Mouse (Mus musculus) ES-E14 (cell line): ENCODE data around the gene Trim63. TPM values are rescaled to one million over a fixed set of nuclear protein-coding genes. Genes with fewer than 3 reads are reported as not detected.
A peak's percentile ranks its signal among the peaks of the same experiment; 100 is the strongest.

ENCODE experiments used
- DNase-seq: peaks from one replicate; pipeline ENCODE4 v3.0.0-alpha.2; 2013; ENCODE audit warnings: low read depth, low spot score
- H3K27ac ChIP-seq: 2 replicates; pipeline ENCODE4 v1.5.1; 2012; ENCODE audit warnings: low read depth, mild to moderate bottlenecking, low read length, moderate library complexity, mixed read lengths; ENCODE audit not compliant: poor library complexity, insufficient read depth, severe bottlenecking
- H3K36me3 ChIP-seq: 2 replicates; pipeline ENCODE4 v1.6.1; 2012; ENCODE audit warnings: mild to moderate bottlenecking, low read length, moderate library complexity, mixed read lengths; ENCODE audit not compliant: control insufficient read depth, poor library complexity, insufficient read depth, severe bottlenecking
- H3K4me1 ChIP-seq, 2 experiments: fragments of 150-350 bp in 1 of 2; sonication (generic) in 1 of 2; 2 replicates each; pipeline ENCODE4 v1.6.1; 2012; ENCODE audit warnings: low read length in 2 of 2, mild to moderate bottlenecking in 1 of 2, mixed read lengths in 1 of 2; ENCODE audit not compliant: control insufficient read depth in 2 of 2, insufficient read depth in 2 of 2, poor library complexity in 1 of 2
- H3K4me3 ChIP-seq, 2 experiments: fragments of 150-350 bp in 1 of 2; sonication (generic) in 1 of 2; 2 replicates each; pipeline ENCODE4 v1.5.1; 2012; ENCODE audit warnings: low read length in 2 of 2, low read depth in 1 of 2, mild to moderate bottlenecking in 1 of 2, mixed read lengths in 1 of 2; ENCODE audit not compliant: insufficient read depth in 1 of 2, poor library complexity in 1 of 2, severe bottlenecking in 1 of 2
- H3K9ac ChIP-seq: 2 replicates; pipeline ENCODE4 v1.6.1; 2012; ENCODE audit warnings: low read depth, mild to moderate bottlenecking, low read length, mixed read lengths; ENCODE audit not compliant: poor library complexity, insufficient read depth, severe bottlenecking
- H3K9me3 ChIP-seq: fragments of 150-350 bp; sonication (generic); 2 replicates; pipeline ENCODE4 v1.6.1; 2012; ENCODE audit warnings: low read depth, mild to moderate bottlenecking, low read length; ENCODE audit not compliant: control insufficient read depth, insufficient read depth
- CHD2 ChIP-seq: IDR thresholded peaks from 2 replicates; pipeline ENCODE4 v1.6.1; 2014; ENCODE audit warnings: mild to moderate bottlenecking, low read depth, low read length, inconsistent platforms
- HCFC1 ChIP-seq: IDR thresholded peaks from 2 replicates; pipeline ENCODE4 v1.6.1; 2012; ENCODE audit warnings: low read length, inconsistent platforms, borderline replicate concordance; ENCODE audit not compliant: insufficient read depth
- MAFK ChIP-seq: IDR thresholded peaks from 2 replicates; pipeline ENCODE4 v1.6.1; 2014; ENCODE audit warnings: mild to moderate bottlenecking, low read depth, low read length, inconsistent platforms; ENCODE audit not compliant: insufficient read depth
- ZC3H11A ChIP-seq: IDR thresholded peaks from 2 replicates; pipeline ENCODE4 v1.6.1; 2012; ENCODE audit warnings: low read depth, mild to moderate bottlenecking, inconsistent platforms, low read length, borderline replicate concordance
- ZNF384 ChIP-seq: IDR thresholded peaks from 2 replicates; pipeline ENCODE4 v1.6.1; 2012; ENCODE audit warnings: low read depth, low read length, inconsistent platforms
- in situ Hi-C, 2 experiments: fragments of 600-800 bp; cut with MboI; formaldehyde crosslinking; loops; one replicate each; pipeline ENCODE4 v1.15.1; 2025; ENCODE audit warnings: low sequenced_read_pairs in 2 of 2, inconsistent platforms in 1 of 2; ENCODE audit not compliant: unreplicated experiment in 2 of 2
- total RNA-seq: library from RNA; depleted of rRNA; stranded (reverse); fragments of 300-350 nt; gene quantifications from 2 replicates; pipeline ENCODE4 v1.2.3, GENCODE M21; 2012

Trim63 gene
- total RNA-seq, 1 experiment, result 3.5 TPM

DNA sequence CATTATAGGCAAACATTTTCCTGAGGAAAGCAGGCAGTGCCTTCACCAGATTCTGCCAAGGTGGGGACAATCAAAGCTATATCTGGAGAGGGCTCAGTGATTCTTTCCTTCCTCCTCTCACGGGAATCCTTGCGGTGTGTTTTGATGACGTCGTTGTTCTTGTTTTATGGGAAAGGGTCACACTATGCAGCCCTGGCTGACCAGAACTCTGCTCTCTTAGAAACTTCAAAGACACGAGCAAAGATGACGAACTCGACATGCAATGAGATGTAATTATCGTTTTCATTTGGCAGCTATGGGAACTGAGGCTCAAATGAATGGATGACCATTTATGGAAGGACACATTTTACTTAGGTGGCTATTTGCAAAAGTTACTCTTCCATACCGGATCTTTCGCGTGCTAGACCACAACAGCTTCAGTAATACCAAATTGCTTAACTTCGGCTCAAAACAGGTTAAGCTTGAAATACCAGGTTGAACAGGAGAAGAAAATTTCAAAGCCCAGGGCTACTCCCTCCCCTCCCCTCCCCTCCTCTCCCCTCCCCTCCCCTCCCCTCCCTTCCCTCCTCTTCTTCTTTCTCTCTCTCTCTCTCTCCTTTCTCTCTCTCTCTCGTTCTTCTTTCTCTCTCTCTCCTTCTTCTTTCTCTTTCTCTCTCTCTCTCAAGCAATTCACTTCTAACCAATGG lies 42.0 kb upstream of the Trim63 start:
- H3K9me3 ChIP-seq, result no peaks in the 10 kb centered on the region
- H3K27ac ChIP-seq, result no peak overlapping the region
- no peak for DNase-seq
- peak overlapping the region; percentile 17 to 70; a peak in 3 of 4 replicates for H3K4me3 ChIP-seq
- no peak for TF ChIP-seq CHD2
- TF ChIP-seq ZC3H11A, result no peak
- no peak for TF ChIP-seq MAFK
- no peak for TF ChIP-seq HCFC1
- TF ChIP-seq ZNF384, result no peak
- H3K4me1 ChIP-seq, result peaks cover 0 to 4% of the 10 kb centered on the region in 2 experiments; a peak in 3 of 4 replicates
- in situ Hi-C loops, result no loop called here
- peaks cover 2% of the 10 kb centered on the region; the same call in 1 of the 2 replicates for H3K36me3 ChIP-seq
- H3K9ac ChIP-seq, result no peak overlapping the region; the same call in 1 of the 2 replicates

DNA sequence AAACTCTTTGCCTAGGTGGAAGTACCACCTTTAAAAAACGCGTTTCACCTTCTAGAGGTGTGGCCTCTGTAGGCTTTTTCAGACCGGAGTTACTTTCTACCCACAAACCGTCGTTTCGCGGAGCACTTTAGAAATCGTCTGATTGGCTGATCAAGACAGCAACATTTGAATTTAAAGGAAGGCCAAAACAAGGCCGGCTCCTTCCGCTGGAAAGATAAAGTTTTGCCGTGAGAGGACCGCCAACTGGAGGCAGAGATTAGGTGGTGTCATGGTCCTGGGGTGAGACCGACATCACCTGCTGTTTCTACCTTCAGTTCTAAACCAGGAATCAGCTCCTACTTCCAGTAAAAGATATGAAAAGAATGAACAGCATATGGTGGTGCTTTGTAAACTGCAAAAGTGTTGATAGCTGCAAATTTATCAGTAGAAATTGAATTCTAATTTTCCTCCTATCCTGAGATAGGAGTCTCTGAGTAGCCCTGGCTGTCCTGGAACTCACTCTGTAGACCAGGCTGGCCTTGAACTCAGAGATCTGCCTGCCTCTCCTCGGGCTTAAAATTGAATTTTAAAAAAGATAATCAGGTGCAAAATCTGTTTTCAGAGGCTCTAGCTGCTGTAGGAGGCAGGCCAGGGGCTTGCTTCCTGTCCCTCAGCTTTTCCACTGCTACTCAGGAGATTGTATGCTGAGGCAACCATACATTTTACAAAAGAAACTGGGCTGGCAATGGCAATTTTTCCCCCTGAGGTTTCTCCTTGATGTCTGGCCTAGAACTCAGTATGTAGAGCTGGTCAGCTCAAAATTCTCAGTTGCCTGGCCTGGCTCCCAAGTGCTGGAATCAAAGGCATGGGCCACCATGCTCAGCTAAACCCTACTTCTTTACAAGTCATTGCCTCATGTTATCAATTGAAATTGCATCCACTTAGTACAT lies 41.2 kb upstream of the Trim63 start:
- Histone ChIP-seq H3K4me3 (peak overlapping the region; percentile 17 to 70; a peak in 3 of 4 replicates), H3K27ac (no peak overlapping the region)

DNA sequence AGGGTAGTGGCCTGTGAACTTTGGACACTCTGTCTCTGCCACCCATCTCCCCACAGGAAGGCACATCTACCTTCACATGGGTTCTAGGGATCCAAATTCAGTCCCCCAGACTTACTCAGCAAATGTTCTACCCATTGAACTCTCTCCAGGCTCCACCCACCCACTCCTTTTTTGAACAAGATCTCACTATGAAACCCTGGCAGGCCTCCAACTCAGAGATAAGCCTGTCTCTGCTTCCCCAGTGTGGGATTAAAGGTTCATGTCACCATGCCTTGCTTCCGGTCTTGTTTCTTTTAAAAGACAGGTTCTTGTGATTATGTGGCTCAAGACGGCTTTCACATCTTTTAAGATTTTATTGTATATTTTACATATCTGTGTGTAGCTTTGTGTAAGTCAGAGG lies 30.0 kb upstream of the Trim63 start:
- DNase-seq, result no peak
- in situ Hi-C loops, result no loop called here
- Histone ChIP-seq H3K4me3 (no peak overlapping the region), H3K36me3 (peaks cover 11% of the 10 kb centered on the region), H3K4me1 (peaks cover 0 to 4% of the 10 kb centered on the region in 2 experiments; a peak in 1 of 4 replicates), H3K27ac (no peak overlapping the region), H3K9ac (no peak overlapping the region), H3K9me3 (no peaks in the 10 kb centered on the region)
- TF ChIP-seq HCFC1 (no peak), ZNF384 (no peak), ZC3H11A (no peak), MAFK (no peak), CHD2 (no peak)

More for the DNA sequence above, 41.2 kb upstream of the Trim63 start:
- no peak for DNase-seq
- Histone ChIP-seq H3K36me3 (peaks cover 8% of the 10 kb centered on the region), H3K4me1 (peaks cover 0 to 4% of the 10 kb centered on the region in 2 experiments; a peak in 3 of 4 replicates), H3K9me3 (no peaks in the 10 kb centered on the region), H3K9ac (peak overlapping the region; percentile 28; the same call in 1 of the 2 replicates)
- in situ Hi-C loops, result no loop called here
- TF ChIP-seq ZC3H11A, result no peak

DNA sequence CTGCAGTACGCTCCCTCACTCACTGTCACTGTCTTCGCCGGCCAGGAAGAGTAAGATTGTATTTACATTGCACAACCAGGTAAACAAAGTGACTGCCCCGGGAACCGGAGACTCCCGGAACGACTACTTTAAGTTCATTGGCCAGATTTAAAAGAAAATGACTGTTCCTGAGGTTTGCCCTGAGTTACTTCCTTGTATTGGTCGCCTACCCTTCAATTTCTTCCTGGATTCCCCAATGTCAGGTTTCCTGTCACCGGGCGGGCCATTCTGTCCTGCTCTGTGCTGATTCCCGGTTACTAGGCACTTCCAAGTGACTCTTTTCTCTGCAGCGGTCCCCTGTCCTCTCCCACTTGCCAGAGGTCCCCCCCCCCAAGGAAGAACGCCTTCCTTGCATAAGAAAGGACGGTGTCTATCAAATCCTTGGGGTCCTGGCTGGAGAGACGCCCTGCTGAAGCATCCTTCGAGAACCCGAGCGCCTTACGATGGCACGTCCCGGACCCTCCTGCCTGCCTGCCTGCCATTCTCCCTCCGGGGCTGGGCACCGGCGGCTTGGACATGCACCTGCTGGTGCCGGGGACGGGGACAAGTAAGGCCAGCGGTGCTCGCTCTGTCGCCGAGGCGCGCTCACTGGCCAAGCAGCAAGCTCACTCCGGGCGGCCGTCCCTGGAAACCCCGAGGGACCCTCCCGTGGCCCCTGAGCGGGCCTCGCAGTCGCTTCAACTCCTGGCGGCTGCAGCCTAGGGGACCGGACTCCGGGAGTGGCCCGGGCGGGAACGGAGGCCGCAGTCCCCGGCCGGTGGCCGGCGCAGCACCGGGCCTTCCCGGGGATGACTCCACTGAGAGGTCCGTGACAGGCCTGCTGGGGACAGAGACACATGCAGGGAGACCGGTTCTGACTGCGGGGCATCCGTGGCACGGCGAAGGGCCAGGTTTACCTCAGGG lies 28.4 kb upstream of the Trim63 start:
- Histone ChIP-seq H3K27ac (peak overlapping the region; percentile 42; the same call in 1 of the 2 replicates), H3K9me3 (no peaks in the 10 kb centered on the region), H3K4me1 (peaks cover 0 to 4% of the 10 kb centered on the region in 2 experiments; a peak in 1 of 4 replicates), H3K9ac (peak overlapping the region; percentile 93), H3K36me3 (peaks cover 11% of the 10 kb centered on the region), H3K4me3 (peak overlapping the region; percentile 88 to 92)
- in situ Hi-C loops, result no loop called here
- TF ChIP-seq HCFC1 (no peak), CHD2 (no peak), ZNF384 (no peak), ZC3H11A (no peak), MAFK (no peak)
- no peak for DNase-seq
